7 mouse cellular contexts compared by ENCODE assay signal in the genomic region with DNA sequence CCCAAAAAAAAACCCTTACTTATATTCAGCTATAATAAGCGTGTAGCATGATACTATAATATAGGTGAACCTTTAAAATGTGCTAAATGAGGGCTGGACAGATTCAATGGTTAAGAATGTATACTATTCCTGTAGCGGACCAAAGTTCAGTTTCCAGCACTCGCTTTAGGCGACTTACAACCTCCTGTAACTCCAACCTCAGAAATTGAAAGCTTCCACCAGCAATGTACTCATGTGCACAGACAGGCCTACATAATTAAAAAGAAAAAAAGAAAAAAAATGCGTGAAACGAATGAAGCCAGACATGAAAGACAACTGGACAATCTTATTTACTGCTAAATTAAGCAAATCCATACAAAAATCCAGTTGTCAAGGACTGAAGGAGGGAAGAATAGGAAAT. TPM values are rescaled to one million over a fixed set of nuclear protein-coding genes. Genes with fewer than 3 reads are reported as not detected.
DNase-seq lines count a peak whose midpoint lies in the region; ATAC-seq lines count a peak whose summit lies in the region.

No protein-coding gene starts in this region.

- no peak for DNase-seq in kidney, postnatal 36 days
- no peak for DNase-seq in embryonic facial prominence, embryonic 10.5 days (ENCODE audit: low spot score)
- no peak for DNase-seq in midbrain, embryonic 14.5 days
- DNase-seq in retina, embryonic 14.5 days (ENCODE audit: low spot score), result no peak
- no peak for DNase-seq in layer of hippocampus, adult 9-11 months

- no peak for ATAC-seq in kidney, embryonic 15.5 days (replicated peaks; ENCODE audit: low FRiP score)
- ATAC-seq in hindbrain, embryonic 12.5 days (ENCODE audit: low FRiP score), result no peak
- no peak for ATAC-seq in midbrain, embryonic 14.5 days (ENCODE audit: low FRiP score, low TSS enrichment)

- no peaks in the 10 kb centered on the region for H3K9me3 ChIP-seq in kidney, embryonic 15.5 days (replicated peaks)
- H3K9me3 ChIP-seq in embryonic facial prominence, embryonic 10.5 days, result no peaks in the 10 kb centered on the region
- no peaks in the 10 kb centered on the region for H3K9me3 ChIP-seq in hindbrain, embryonic 12.5 days (replicated peaks)
- H3K9me3 ChIP-seq in midbrain, embryonic 14.5 days (ENCODE audit: control insufficient read depth, low read length), result no peaks in the 10 kb centered on the region

- no peak overlapping the region for H3K27ac ChIP-seq in kidney, embryonic 15.5 days
- no peak overlapping the region for H3K27ac ChIP-seq in embryonic facial prominence, embryonic 10.5 days (replicated peaks)
- H3K27ac ChIP-seq in hindbrain, embryonic 12.5 days, result no peak overlapping the region
- H3K27ac ChIP-seq in midbrain, embryonic 14.5 days (replicated peaks; ENCODE audit: low read depth, low read length), result no peak overlapping the region; the same call in 1 of the 2 replicates

- peak overlapping the region; percentile 69; the same call in 1 of the 2 replicates for H3K4me2 ChIP-seq in kidney, embryonic 15.5 days
- peak overlapping the region; percentile 84; the same call in 1 of the 2 replicates for H3K4me2 ChIP-seq in hindbrain, embryonic 12.5 days (replicated peaks)
- H3K4me2 ChIP-seq in midbrain, embryonic 14.5 days (ENCODE audit: low read length), result peak overlapping the region; percentile 79

- H3K36me3 ChIP-seq in kidney, embryonic 15.5 days, result peaks cover 15% of the 10 kb centered on the region
- peaks cover 15% of the 10 kb centered on the region for H3K36me3 ChIP-seq in embryonic facial prominence, embryonic 10.5 days (replicated peaks)
- no peaks in the 10 kb centered on the region for H3K36me3 ChIP-seq in hindbrain, embryonic 12.5 days
- H3K36me3 ChIP-seq in midbrain, embryonic 14.5 days (ENCODE audit: control insufficient read depth, insufficient read depth, low read length), result peaks cover 11% of the 10 kb centered on the region; the same call in 1 of the 2 replicates

- WGBS in kidney, embryonic 15.5 days, result 78% methylated on average over 6 of the region's 6 CpGs
- 72% methylated on average over 6 of the region's 6 CpGs for WGBS in embryonic facial prominence, embryonic 10.5 days
- WGBS in hindbrain, embryonic 12.5 days, result 71% methylated on average over 6 of the region's 6 CpGs
- WGBS in midbrain, embryonic 14.5 days, result 67% methylated on average over 6 of the region's 6 CpGs

- no peaks in the 10 kb centered on the region for H3K27me3 ChIP-seq in kidney, embryonic 15.5 days
- no peaks in the 10 kb centered on the region for H3K27me3 ChIP-seq in embryonic facial prominence, embryonic 10.5 days (replicated peaks; ENCODE audit: low read depth, poor library complexity, severe bottlenecking)
- H3K27me3 ChIP-seq in hindbrain, embryonic 12.5 days, result no peaks in the 10 kb centered on the region
- H3K27me3 ChIP-seq in midbrain, embryonic 14.5 days (ENCODE audit: control insufficient read depth, insufficient read depth, low read length), result no peaks in the 10 kb centered on the region

- peaks cover 17% of the 10 kb centered on the region for H3K4me1 ChIP-seq in kidney, embryonic 15.5 days
- peaks cover 10% of the 10 kb centered on the region for H3K4me1 ChIP-seq in embryonic facial prominence, embryonic 10.5 days
- peaks cover 9% of the 10 kb centered on the region for H3K4me1 ChIP-seq in hindbrain, embryonic 12.5 days
- peaks cover 8% of the 10 kb centered on the region for H3K4me1 ChIP-seq in midbrain, embryonic 14.5 days (ENCODE audit: control insufficient read depth, insufficient read depth, low read length)

- H3K4me3 ChIP-seq in kidney, embryonic 15.5 days (replicated peaks), result no peak overlapping the region
- peak overlapping the region; percentile 80 for H3K4me3 ChIP-seq in embryonic facial prominence, embryonic 10.5 days
- no peak overlapping the region for H3K4me3 ChIP-seq in hindbrain, embryonic 12.5 days
- no peak overlapping the region for H3K4me3 ChIP-seq in midbrain, embryonic 14.5 days (replicated peaks; ENCODE audit: low read depth, low read length)

- no peak overlapping the region for H3K9ac ChIP-seq in kidney, embryonic 15.5 days
- H3K9ac ChIP-seq in hindbrain, embryonic 12.5 days, result no peak overlapping the region
- no peak overlapping the region for H3K9ac ChIP-seq in midbrain, embryonic 14.5 days (replicated peaks; ENCODE audit: low read length)

RNA-seq across cellular contexts. Expression of gene Commd1, which starts 0.7 kb away (rescaled TPM):
- 382 and 415 TPM in 2 replicates for polyA plus RNA-seq in kidney, embryonic 15.5 days (2015; fragmentation: Nextera tagmentation; extraction: Ambion mirVana)
- polyA plus RNA-seq in embryonic facial prominence, embryonic 10.5 days (2016; fragmentation: Nextera tagmentation; extraction: Ambion mirVana), result 367 and 371 TPM in 2 replicates
- polyA plus RNA-seq in hindbrain, embryonic 12.5 days (2016; fragmentation: Nextera tagmentation; extraction: Ambion mirVana), result 309 and 314 TPM in 2 replicates
- 266 and 270 TPM in 2 replicates for polyA plus RNA-seq in midbrain, embryonic 14.5 days (2014; fragmentation: Nextera tagmentation; extraction: Ambion mirVana)

RNA-seq across cellular contexts. Expression of gene Gm28048, which starts 1.0 kb away (rescaled TPM):
- polyA plus RNA-seq in kidney, embryonic 15.5 days (2015; fragmentation: Nextera tagmentation; extraction: Ambion mirVana), result 19.3 and 21.6 TPM in 2 replicates
- polyA plus RNA-seq in embryonic facial prominence, embryonic 10.5 days (2016; fragmentation: Nextera tagmentation; extraction: Ambion mirVana), result 4.3 and 4.6 TPM in 2 replicates
- 5.7 TPM in 2 replicates for polyA plus RNA-seq in hindbrain, embryonic 12.5 days (2016; fragmentation: Nextera tagmentation; extraction: Ambion mirVana)
- 2.6 and 4.5 TPM in 2 replicates for polyA plus RNA-seq in midbrain, embryonic 14.5 days (2014; fragmentation: Nextera tagmentation; extraction: Ambion mirVana)

RNA-seq across cellular contexts. Expression of gene Cct4, which starts 7.5 kb away (rescaled TPM):
- polyA plus RNA-seq in kidney, embryonic 15.5 days (2015; fragmentation: Nextera tagmentation; extraction: Ambion mirVana), result 295 and 296 TPM in 2 replicates
- 422 and 440 TPM in 2 replicates for polyA plus RNA-seq in embryonic facial prominence, embryonic 10.5 days (2016; fragmentation: Nextera tagmentation; extraction: Ambion mirVana)
- 326 and 341 TPM in 2 replicates for polyA plus RNA-seq in hindbrain, embryonic 12.5 days (2016; fragmentation: Nextera tagmentation; extraction: Ambion mirVana)
- polyA plus RNA-seq in midbrain, embryonic 14.5 days (2014; fragmentation: Nextera tagmentation; extraction: Ambion mirVana), result 287 and 336 TPM in 2 replicates

RNA-seq across cellular contexts. Expression of gene Zrsr1, which starts 11.0 kb away (rescaled TPM):
- 3.0 and 3.8 TPM in 2 replicates for polyA plus RNA-seq in kidney, embryonic 15.5 days (2015; fragmentation: Nextera tagmentation; extraction: Ambion mirVana)
- polyA plus RNA-seq in embryonic facial prominence, embryonic 10.5 days (2016; fragmentation: Nextera tagmentation; extraction: Ambion mirVana), result 2.4 TPM in 2 replicates
- 5.2 and 7.5 TPM in 2 replicates for polyA plus RNA-seq in hindbrain, embryonic 12.5 days (2016; fragmentation: Nextera tagmentation; extraction: Ambion mirVana)
- polyA plus RNA-seq in midbrain, embryonic 14.5 days (2014; fragmentation: Nextera tagmentation; extraction: Ambion mirVana), result 4.7 and 5.8 TPM in 2 replicates

RNA-seq across cellular contexts. Expression of gene Fam161a, which starts 24.5 kb away (rescaled TPM):
- polyA plus RNA-seq in kidney, embryonic 15.5 days (2015; fragmentation: Nextera tagmentation; extraction: Ambion mirVana), result 2.4 and 2.8 TPM in 2 replicates
- 2.8 and 2.9 TPM in 2 replicates for polyA plus RNA-seq in embryonic facial prominence, embryonic 10.5 days (2016; fragmentation: Nextera tagmentation; extraction: Ambion mirVana)
- 7.7 and 8.0 TPM in 2 replicates for polyA plus RNA-seq in hindbrain, embryonic 12.5 days (2016; fragmentation: Nextera tagmentation; extraction: Ambion mirVana)
- 3.7 and 5.1 TPM in 2 replicates for polyA plus RNA-seq in midbrain, embryonic 14.5 days (2014; fragmentation: Nextera tagmentation; extraction: Ambion mirVana)
